Mouse (Mus musculus) spleen, adult 2 months (tissue): Measurements from ENCODE around the gene Ubb.

Experiments used
- CTCF ChIP-seq: fragments of 200-500 bp; IDR thresholded peaks from 2 replicates; pipeline ENCODE4 v1.5.1; 2011; ENCODE audit warnings: mild to moderate bottlenecking, inconsistent platforms; ENCODE audit not compliant: insufficient read depth, insufficient read length, insufficient replicate concordance; ENCODE audit errors: extremely low read depth
- POLR2A ChIP-seq: fragments of 200-500 bp; IDR thresholded peaks from 2 replicates; pipeline ENCODE4 v1.6.1; 2011; ENCODE audit warnings: low read depth, low read length, inconsistent platforms

- TF ChIP-seq POLR2A (no peak), CTCF (no peak)
These were observed 40.1 kb downstream of the Ubb start for GRCm38 (mm10) chr11:62591026-62591425.
